In genomic region chr5:125406322-125407016, GRCm38 (mm10) we compare ENCODE assay signal across 8 mouse cellular contexts. TPM values are rescaled to one million over a fixed set of nuclear protein-coding genes. Genes with fewer than 3 reads are reported as not detected.
DNase-seq lines count a peak whose midpoint lies in the region; ATAC-seq and TF ChIP-seq lines count a peak whose summit lies in the region.

No protein-coding gene starts in this region.

- peak; percentile 38 for ATAC-seq in G1E (ENCODE audit: extremely low read depth, insufficient number of reproducible peaks, low FRiP score, poor library complexity, severe bottlenecking)
- peak; percentile 27 for ATAC-seq in forebrain, postnatal 0 days
- ATAC-seq in hindbrain, embryonic 12.5 days (ENCODE audit: low FRiP score): peak; percentile 30

- 4% methylated on average over 20 of the region's 20 CpGs for WGBS in forebrain, postnatal 0 days
- WGBS in hindbrain, embryonic 12.5 days: 3% methylated on average over 20 of the region's 20 CpGs

- peak overlapping the region; percentile 72 for H3K4me3 ChIP-seq in G1E (ENCODE audit: low read depth, low read length)
- peak overlapping the region; percentile 70 for H3K4me3 ChIP-seq in brown adipose tissue, adult 24 weeks (ENCODE audit: insufficient read depth, low read depth, low read length)
- peak overlapping the region; percentile 46 for H3K4me3 ChIP-seq in forebrain, postnatal 0 days (ENCODE audit: low read depth, low read length)
- H3K4me3 ChIP-seq in hindbrain, embryonic 12.5 days: peak overlapping the region; percentile 56
- peak overlapping the region; percentile 58 for H3K4me3 ChIP-seq in left cerebral cortex, adult 2 months

- peak; percentile 53 for DNase-seq in G1E (ENCODE audit: low spot score)
- DNase-seq in forebrain, postnatal 0 days: no peak
- DNase-seq in left cerebral cortex, adult 2 months (ENCODE audit: extremely low spot score in 1 of 2, low spot score in 2 of 2): peak; percentile 55 to 61
- peak; percentile 86 for DNase-seq in lung, postnatal 36 days
- peak; percentile 42 for DNase-seq in retina, postnatal 7 days (ENCODE audit: low read depth, low spot score)
- no peak for DNase-seq in c-Kit-positive CD71-positive TER-119-positive erythroid progenitor cells, embryonic 14.5 days (ENCODE audit: low spot score)

- peaks cover 6% of the 10 kb centered on the region; the same call in 1 of the 2 replicates for H3K27me3 ChIP-seq in G1E (ENCODE audit: insufficient read depth, low read length)
- no peaks in the 10 kb centered on the region for H3K27me3 ChIP-seq in forebrain, postnatal 0 days (ENCODE audit: insufficient read depth, low read length)
- H3K27me3 ChIP-seq in hindbrain, embryonic 12.5 days: peaks cover 8% of the 10 kb centered on the region; the same call in 1 of the 2 replicates

- peaks cover 62% of the 10 kb centered on the region for H3K4me1 ChIP-seq in G1E (ENCODE audit: insufficient read depth, low read depth, low read length)
- peaks cover 5% of the 10 kb centered on the region for H3K4me1 ChIP-seq in brown adipose tissue, adult 24 weeks (ENCODE audit: control insufficient read depth, insufficient read depth, insufficient read length, low read length)
- peaks cover 10% of the 10 kb centered on the region; the same call in 1 of the 2 replicates for H3K4me1 ChIP-seq in forebrain, postnatal 0 days (ENCODE audit: insufficient read depth)
- peaks cover 12% of the 10 kb centered on the region for H3K4me1 ChIP-seq in hindbrain, embryonic 12.5 days

- H3K9me3 ChIP-seq in G1E (replicated peaks): no peaks in the 10 kb centered on the region
- no peaks in the 10 kb centered on the region for H3K9me3 ChIP-seq in forebrain, postnatal 0 days (ENCODE audit: low read length)
- H3K9me3 ChIP-seq in hindbrain, embryonic 12.5 days (replicated peaks): no peaks in the 10 kb centered on the region

- H3K4me2 ChIP-seq in forebrain, postnatal 0 days (ENCODE audit: low read depth): peak overlapping the region; percentile 83
- H3K4me2 ChIP-seq in hindbrain, embryonic 12.5 days (replicated peaks): peak overlapping the region; percentile 56

- intact Hi-C loops in left cerebral cortex, adult 2 months (cut with DNase I): no loop called here

- TF ChIP-seq CTCF in G1E (IDR thresholded peaks at IDR 0.05; ENCODE audit: low read depth, low read length): no peak
- TF ChIP-seq CTCF in forebrain, postnatal 0 days (IDR thresholded peaks at IDR 0.05; ENCODE audit: low read depth): no peak
- no peak for TF ChIP-seq CTCF in left cerebral cortex, adult 2 months (IDR thresholded peaks at IDR 0.05)

- H3K36me3 ChIP-seq in G1E (replicated peaks): peaks cover under 1% of the 10 kb centered on the region
- no peaks in the 10 kb centered on the region for H3K36me3 ChIP-seq in forebrain, postnatal 0 days (ENCODE audit: insufficient read depth)
- no peaks in the 10 kb centered on the region for H3K36me3 ChIP-seq in hindbrain, embryonic 12.5 days

- H3K9ac ChIP-seq in forebrain, postnatal 0 days: peak overlapping the region; percentile 77
- H3K9ac ChIP-seq in hindbrain, embryonic 12.5 days: peak overlapping the region; percentile 59

- H3K27ac ChIP-seq in brown adipose tissue, adult 24 weeks (replicated peaks; ENCODE audit: low read depth, low read length): peak overlapping the region; percentile 91
- peak overlapping the region; percentile 92 for H3K27ac ChIP-seq in forebrain, postnatal 0 days (ENCODE audit: low read depth, low read length)
- H3K27ac ChIP-seq in hindbrain, embryonic 12.5 days: peak overlapping the region; percentile 83
- H3K27ac ChIP-seq in left cerebral cortex, adult 2 months: peak overlapping the region; percentile 99

RNA-seq across cellular contexts. Expression of gene Ubc, which starts 16.5 kb away (rescaled TPM):
- 477 and 495 TPM in 2 replicates for total RNA-seq in G1E (2014; fragmentation: Nextera tagmentation)
- 212 and 267 TPM in 2 replicates for total RNA-seq in G1E (2017)
- 28.0 and 92.4 TPM in 2 replicates for polyA plus RNA-seq in G1E (2012)
- 692 and 1,079 TPM in 2 replicates for polyA plus RNA-seq in brown adipose tissue, adult 24 weeks (2012; ENCODE audit: insufficient read depth, insufficient read length, missing spikeins)
- 817 and 912 TPM in 2 replicates for total RNA-seq in forebrain, postnatal 0 days (2014; rRNA removed)
- polyA plus RNA-seq in forebrain, postnatal 0 days (2015; fragmentation: Nextera tagmentation; extraction: Ambion mirVana): 858 and 1,225 TPM in 2 replicates
- 1,117 and 1,167 TPM in 2 replicates for polyA plus RNA-seq in hindbrain, embryonic 12.5 days (2016; fragmentation: Nextera tagmentation; extraction: Ambion mirVana)
- total RNA-seq in left cerebral cortex, adult 2 months (2021): 100 to 1,000 TPM; 846 to 851 TPM

RNA-seq across cellular contexts. Expression of gene Gm10382, which starts 17.3 kb away (rescaled TPM):
- not detected in 2 replicates for total RNA-seq in G1E (2014; fragmentation: Nextera tagmentation)
- not detected in 2 replicates for total RNA-seq in G1E (2017)
- 0.22 and 0.45 TPM in 2 replicates for polyA plus RNA-seq in G1E (2012)
- polyA plus RNA-seq in brown adipose tissue, adult 24 weeks (2012; ENCODE audit: insufficient read depth, insufficient read length, missing spikeins): not detected in 2 replicates
- total RNA-seq in forebrain, postnatal 0 days (2014; rRNA removed): 1.00 TPM in 1 of 2 replicates, not detected in the other
- polyA plus RNA-seq in forebrain, postnatal 0 days (2015; fragmentation: Nextera tagmentation; extraction: Ambion mirVana): 0.25 and 0.34 TPM in 2 replicates
- 0.58 and 0.82 TPM in 2 replicates for polyA plus RNA-seq in hindbrain, embryonic 12.5 days (2016; fragmentation: Nextera tagmentation; extraction: Ambion mirVana)
- total RNA-seq in left cerebral cortex, adult 2 months (2021): under 1 TPM; 0.28 to 0.48 TPM

RNA-seq across cellular contexts. Expression of gene Dhx37, which starts 27.5 kb away (rescaled TPM):
- total RNA-seq in G1E (2014; fragmentation: Nextera tagmentation) (29.0 and 30.3 TPM in 2 replicates), G1E (2017) (32.2 and 36.5 TPM in 2 replicates)
- 112 and 117 TPM in 2 replicates for polyA plus RNA-seq in G1E (2012)
- polyA plus RNA-seq in brown adipose tissue, adult 24 weeks (2012; ENCODE audit: insufficient read depth, insufficient read length, missing spikeins): 5.0 and 16.9 TPM in 2 replicates
- 22.5 and 27.1 TPM in 2 replicates for total RNA-seq in forebrain, postnatal 0 days (2014; rRNA removed)
- polyA plus RNA-seq in forebrain, postnatal 0 days (2015; fragmentation: Nextera tagmentation; extraction: Ambion mirVana): 6.5 and 11.0 TPM in 2 replicates
- polyA plus RNA-seq in hindbrain, embryonic 12.5 days (2016; fragmentation: Nextera tagmentation; extraction: Ambion mirVana): 16.7 and 18.0 TPM in 2 replicates
- 10 to 100 TPM; 12.2 to 12.7 TPM for total RNA-seq in left cerebral cortex, adult 2 months (2021)

RNA-seq across cellular contexts. Expression of gene Bri3bp, which starts 34.9 kb away (rescaled TPM):
- total RNA-seq in G1E (2014; fragmentation: Nextera tagmentation): 76.6 and 83.4 TPM in 2 replicates
- 13.5 and 14.6 TPM in 2 replicates for total RNA-seq in G1E (2017)
- 50.1 and 51.7 TPM in 2 replicates for polyA plus RNA-seq in G1E (2012)
- 15.4 and 19.5 TPM in 2 replicates for polyA plus RNA-seq in brown adipose tissue, adult 24 weeks (2012; ENCODE audit: insufficient read depth, insufficient read length, missing spikeins)
- total RNA-seq in forebrain, postnatal 0 days (2014; rRNA removed): 78.3 and 83.3 TPM in 2 replicates
- 45.7 and 48.4 TPM in 2 replicates for polyA plus RNA-seq in forebrain, postnatal 0 days (2015; fragmentation: Nextera tagmentation; extraction: Ambion mirVana)
- 38.1 and 39.9 TPM in 2 replicates for polyA plus RNA-seq in hindbrain, embryonic 12.5 days (2016; fragmentation: Nextera tagmentation; extraction: Ambion mirVana)
- 10 to 100 TPM; 95.2 to 95.6 TPM for total RNA-seq in left cerebral cortex, adult 2 months (2021)

Comparison
In these comparisons a context has a peak if more than half of its experiments do, and no peak if none do; other contexts are left out.
1. DNase-seq: peak in G1E (single experiment), left cerebral cortex, adult 2 months (2 of 2), lung, postnatal 36 days (single experiment) and retina, postnatal 7 days (single experiment); none in forebrain, postnatal 0 days (single experiment) and c-Kit-positive CD71-positive TER-119-positive erythroid progenitor cells, embryonic 14.5 days (single experiment).
2. Peak in every context shown above with its lines, with median percentiles within 50 percentile points of each other: ATAC-seq, H3K4me3 ChIP-seq and H3K27ac ChIP-seq.